Mouse (Mus musculus) CD4-positive, CD25-positive, alpha-beta regulatory T cell, adult 9 weeks (primary cell): ENCODE results near the gene Sry. TPM values are rescaled to one million over a fixed set of nuclear protein-coding genes. Genes with fewer than 3 reads are reported as not detected.

Experiments
- polyA plus RNA-seq: library from polyadenylated mRNA; unstranded; fragments of 100-300 nt; shearing (Covaris generic); gene quantifications from one replicate; pipeline ENCODE4 v1.2.1, GENCODE M21; 2017

Sry gene
- not detected for polyA plus RNA-seq

GRCm38 (mm10) chrY:2663558-2663957, at the start of gene Sry:
Gene Sry, minus strand, starts transcription at chrY:2663658.

Other genes starting within 250 kb of the Sry start
- not detected for gene H2al2c, start 64.6 kb downstream of the Sry start, polyA plus RNA-seq
- gene H2al2b, start 57.0 kb upstream of the Sry start, polyA plus RNA-seq: not detected
- gene Gm4064, start 132.5 kb upstream of the Sry start, polyA plus RNA-seq: not detected
- not detected for gene Rbmy, start 167.0 kb upstream of the Sry start, polyA plus RNA-seq
- not detected for gene Gm10256, start 167.0 kb upstream of the Sry start, polyA plus RNA-seq
- gene Gm10352, start 237.3 kb upstream of the Sry start, polyA plus RNA-seq: not detected